Mouse (Mus musculus) midbrain, postnatal 0 days (tissue): ENCODE results near the gene Smg7. TPM values are rescaled to one million over a fixed set of nuclear protein-coding genes. Genes with fewer than 3 reads are reported as not detected.

ENCODE experiments used
- ATAC-seq: fragments of 200-750 bp; cut with Nextera tagmentation; 2 replicates; pipeline ENCODE4 v1.8.0; 2017; ENCODE audit warnings: moderate number of reproducible peaks, mild to moderate bottlenecking, moderate TSS enrichment, moderate library complexity; ENCODE audit not compliant: low FRiP score
- DNase-seq: peaks from one replicate; pipeline ENCODE4 v3.0.0-alpha.2; 2015; ENCODE audit warnings: low spot score
- H3K27ac ChIP-seq: fragments of 300-500 bp; sonication (generic); 2 replicates; pipeline ENCODE4 v1.5.1; 2014; ENCODE audit warnings: low read depth, mild to moderate bottlenecking, low read length, mixed read lengths
- H3K27me3 ChIP-seq: fragments of 300-500 bp; sonication (generic); 2 replicates; pipeline ENCODE4 v1.6.1; 2014; ENCODE audit warnings: low read length, control low read depth, mixed read lengths; ENCODE audit not compliant: insufficient read depth
- H3K36me3 ChIP-seq: fragments of 300-500 bp; sonication (generic); 2 replicates; pipeline ENCODE4 v1.6.1; 2014; ENCODE audit warnings: low read length, control low read depth, mixed read lengths; ENCODE audit not compliant: insufficient read depth
- H3K4me1 ChIP-seq: fragments of 300-500 bp; sonication (generic); 2 replicates; pipeline ENCODE4 v1.6.1; 2014; ENCODE audit warnings: mild to moderate bottlenecking, control low read depth, antibody characterized with exemption, low read length, mixed read lengths; ENCODE audit not compliant: insufficient read depth
- H3K4me2 ChIP-seq: fragments of 300-500 bp; sonication (generic); 2 replicates; pipeline ENCODE4 v1.6.1; 2014; ENCODE audit warnings: low read depth, mild to moderate bottlenecking, low read length, mixed read lengths; ENCODE audit not compliant: poor library complexity, severe bottlenecking
- H3K4me3 ChIP-seq: fragments of 300-500 bp; sonication (generic); 2 replicates; pipeline ENCODE4 v1.5.1; 2014; ENCODE audit warnings: low read depth, mild to moderate bottlenecking, low read length, moderate library complexity
- H3K9ac ChIP-seq: fragments of 300-500 bp; sonication (generic); replicated peaks from 2 replicates; pipeline ENCODE4 v1.6.1; 2014; ENCODE audit warnings: mild to moderate bottlenecking, low read length, moderate library complexity, mixed read lengths; ENCODE audit not compliant: poor library complexity, severe bottlenecking
- H3K9me3 ChIP-seq: fragments of 300-500 bp; sonication (generic); 2 replicates; pipeline ENCODE4 v1.6.1; 2016; ENCODE audit warnings: low read length, control low read depth
- CTCF ChIP-seq: IDR thresholded peaks from 2 replicates; pipeline ENCODE4 v1.5.1; 2016; ENCODE audit warnings: antibody characterized with exemption, mild to moderate bottlenecking
- WGBS: fragments of 180-500 bp; shearing (Covaris S2); extraction: QIAGEN DNeasy Blood & Tissue Kit; methylation state at CpG from one replicate; pipeline ENCODE4 v1.1.7; 2014; 5-methylcytosine and 5-hydroxymethylcytosine counted together
- polyA plus RNA-seq: library from polyadenylated mRNA; unstranded; fragments of >200 nt; fragmentation: Nextera tagmentation; extraction: Ambion mirVana; gene quantifications from 2 replicates; pipeline ENCODE4 v1.2.1, GENCODE M21; 2015
- total RNA-seq: library from RNA; depleted of rRNA; stranded (reverse); fragments of >200 nt; gene quantifications from 2 replicates; pipeline ENCODE4 v1.2.3, GENCODE M21; 2014

The Smg7 gene
- total and polyA plus RNA-seq, 2 experiments from 2014 or later: 30.5 to 72.6 TPM

GRCm38 (mm10) chr1:152828168-152828567, 74.3 kb downstream of the Smg7 start:
- no peaks in the 10 kb centered on the region for H3K36me3 ChIP-seq
- DNase-seq (no peak), ATAC-seq (no peak)
- H3K9ac ChIP-seq: no peak overlapping the region
- no peaks in the 10 kb centered on the region for H3K27me3 ChIP-seq
- no peaks in the 10 kb centered on the region for H3K9me3 ChIP-seq
- no peak overlapping the region for H3K27ac ChIP-seq
- H3K4me2 ChIP-seq: no peak overlapping the region
- H3K4me1 ChIP-seq: no peaks in the 10 kb centered on the region
- no peak for TF ChIP-seq CTCF
- H3K4me3 ChIP-seq: no peak overlapping the region
- 80% methylated on average over 5 of the region's 5 CpGs for WGBS

GRCm38 (mm10) chr1:152826446-152826845, 76.0 kb downstream of the Smg7 start:
- Histone ChIP-seq H3K4me2 (no peak overlapping the region), H3K9ac (no peak overlapping the region), H3K36me3 (no peaks in the 10 kb centered on the region), H3K4me3 (no peak overlapping the region), H3K27me3 (no peaks in the 10 kb centered on the region), H3K27ac (no peak overlapping the region), H3K9me3 (no peaks in the 10 kb centered on the region), H3K4me1 (no peaks in the 10 kb centered on the region)
- DNase-seq (no peak), ATAC-seq (no peak)
- WGBS: 87% methylated on average over 5 of the region's 5 CpGs
- TF ChIP-seq CTCF: no peak

- no peak overlapping the region for H3K27ac ChIP-seq
- H3K9me3 ChIP-seq: no peaks in the 10 kb centered on the region
- no peaks in the 10 kb centered on the region for H3K4me1 ChIP-seq
- no peak for TF ChIP-seq CTCF
- 73% methylated on average over 9 of the region's 9 CpGs for WGBS
- DNase-seq: no peak
- H3K27me3 ChIP-seq: no peaks in the 10 kb centered on the region
- no peak for ATAC-seq
- no peak overlapping the region for H3K4me3 ChIP-seq
- H3K4me2 ChIP-seq: no peak overlapping the region
- no peaks in the 10 kb centered on the region for H3K36me3 ChIP-seq
- H3K9ac ChIP-seq: no peak overlapping the region
Observed at GRCm38 (mm10) chr1:152824206-152824605, 78.2 kb downstream of the Smg7 start.

- no peak overlapping the region for H3K4me3 ChIP-seq
- no peaks in the 10 kb centered on the region for H3K4me1 ChIP-seq
- no peak overlapping the region for H3K27ac ChIP-seq
- DNase-seq: no peak
- no peak for TF ChIP-seq CTCF
- no peaks in the 10 kb centered on the region for H3K9me3 ChIP-seq
- H3K36me3 ChIP-seq: no peaks in the 10 kb centered on the region
- no peaks in the 10 kb centered on the region for H3K27me3 ChIP-seq
- H3K4me2 ChIP-seq: no peak overlapping the region
- 96% methylated on average over 4 of the region's 4 CpGs for WGBS
- no peak for ATAC-seq
- H3K9ac ChIP-seq: no peak overlapping the region
Observed at GRCm38 (mm10) chr1:152821746-152822145, 80.7 kb downstream of the Smg7 start.

- DNase-seq: no peak
- Histone ChIP-seq H3K4me3 (no peak overlapping the region), H3K4me2 (no peak overlapping the region), H3K9me3 (no peaks in the 10 kb centered on the region), H3K9ac (no peak overlapping the region), H3K27me3 (no peaks in the 10 kb centered on the region), H3K4me1 (no peaks in the 10 kb centered on the region), H3K27ac (no peak overlapping the region), H3K36me3 (no peaks in the 10 kb centered on the region)
- ATAC-seq: no peak
- no peak for TF ChIP-seq CTCF
- WGBS: 77% methylated on average over 7 of the region's 7 CpGs
Observed at GRCm38 (mm10) chr1:152820911-152821695, 81.3 kb downstream of the Smg7 start.

GRCm38 (mm10) chr1:152819558-152819957, 82.9 kb downstream of the Smg7 start:
- H3K36me3 ChIP-seq: no peaks in the 10 kb centered on the region
- H3K27me3 ChIP-seq: no peaks in the 10 kb centered on the region
- no peak overlapping the region for H3K27ac ChIP-seq
- no peak for ATAC-seq
- no peaks in the 10 kb centered on the region for H3K4me1 ChIP-seq
- no peak overlapping the region for H3K4me2 ChIP-seq
- TF ChIP-seq CTCF: no peak
- no peaks in the 10 kb centered on the region for H3K9me3 ChIP-seq
- DNase-seq: no peak
- no peak overlapping the region for H3K9ac ChIP-seq
- H3K4me3 ChIP-seq: no peak overlapping the region
- WGBS: 83% methylated on average over 6 of the region's 6 CpGs
